Mouse (Mus musculus) brain, embryonic 18.5 days (tissue): ENCODE data around the gene Mvb12b.

Experiments
- DNase-seq: peaks from one replicate; pipeline ENCODE4 v3.0.0-alpha.2; 2012; ENCODE audit warnings: low read depth, low spot score

Mvb12b gene

DNA sequence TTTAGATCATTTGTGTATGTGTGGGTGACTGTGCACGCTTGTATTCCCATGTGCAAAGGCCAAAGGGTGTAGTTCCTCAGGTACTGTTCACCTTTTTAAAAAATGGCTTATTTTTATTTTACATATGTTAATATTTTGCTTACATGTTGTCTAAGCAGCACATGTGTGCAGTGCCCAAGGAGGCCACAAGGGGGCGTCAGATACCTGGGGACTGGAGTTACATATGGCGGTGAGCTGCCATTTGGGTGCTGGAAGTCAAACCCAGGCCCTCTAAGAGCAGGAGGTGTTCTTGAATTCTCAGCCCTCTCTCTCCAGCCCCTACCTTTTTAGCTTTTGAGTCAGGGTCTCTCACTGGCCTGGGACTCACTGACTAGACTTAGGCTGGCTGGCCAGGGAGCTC is 188.8 kb downstream of the Mvb12b start:
- DNase-seq: no peak

DNA sequence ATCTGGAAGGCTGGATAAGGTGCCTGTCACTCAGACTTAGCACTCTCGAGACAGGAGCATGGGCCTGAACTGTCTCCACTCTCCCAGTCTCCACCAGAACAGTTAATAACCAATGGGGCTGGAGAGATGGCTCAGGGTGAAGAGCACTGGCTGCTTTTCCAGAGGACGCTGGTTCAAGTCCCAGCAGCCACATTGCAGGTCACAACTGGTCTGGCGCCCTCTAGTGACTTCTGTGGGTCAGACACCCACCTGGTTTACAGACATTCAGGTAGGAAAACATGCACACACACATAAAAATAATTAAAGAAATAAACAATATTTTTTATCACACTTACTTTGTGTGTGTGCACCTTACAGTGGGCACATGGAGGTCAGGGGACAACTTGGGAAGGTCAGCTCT is 191.3 kb downstream of the Mvb12b start:
- DNase-seq: no peak

- no peak for DNase-seq
Measured at GRCm38 (mm10) chr2:33693931-33694330, 193.8 kb downstream of the Mvb12b start.

DNA sequence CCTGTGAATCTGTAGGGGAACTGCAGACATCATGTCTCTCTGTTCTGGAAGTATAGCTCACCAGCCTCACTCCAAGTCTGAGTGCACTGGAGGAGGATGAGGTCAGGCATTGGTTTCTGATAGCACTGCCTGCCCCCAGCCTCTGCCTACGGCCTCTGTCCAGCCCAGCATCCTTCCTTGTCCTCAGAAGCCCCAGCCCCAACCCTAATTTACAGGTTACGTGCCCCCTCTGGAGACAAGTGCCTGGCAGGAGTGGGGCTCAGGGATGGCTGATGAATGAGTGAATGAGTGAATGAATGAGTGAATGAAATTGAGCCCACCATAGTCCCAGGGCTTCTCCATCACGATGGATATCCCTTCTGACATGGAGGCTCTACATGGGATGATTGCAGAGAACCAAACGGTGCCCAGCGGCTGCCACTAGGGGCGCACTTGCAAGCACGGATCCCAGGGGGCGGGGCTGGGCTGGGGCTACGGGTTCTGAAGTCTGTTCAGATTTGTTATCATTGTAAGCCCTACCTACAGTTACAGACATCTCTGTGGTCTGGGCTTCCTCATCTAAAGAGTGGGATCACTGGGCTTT is 197.8 kb downstream of the Mvb12b start:
- no peak for DNase-seq

- no peak for DNase-seq
Measured at GRCm38 (mm10) chr2:33689155-33689879, 198.4 kb downstream of the Mvb12b start.

DNA sequence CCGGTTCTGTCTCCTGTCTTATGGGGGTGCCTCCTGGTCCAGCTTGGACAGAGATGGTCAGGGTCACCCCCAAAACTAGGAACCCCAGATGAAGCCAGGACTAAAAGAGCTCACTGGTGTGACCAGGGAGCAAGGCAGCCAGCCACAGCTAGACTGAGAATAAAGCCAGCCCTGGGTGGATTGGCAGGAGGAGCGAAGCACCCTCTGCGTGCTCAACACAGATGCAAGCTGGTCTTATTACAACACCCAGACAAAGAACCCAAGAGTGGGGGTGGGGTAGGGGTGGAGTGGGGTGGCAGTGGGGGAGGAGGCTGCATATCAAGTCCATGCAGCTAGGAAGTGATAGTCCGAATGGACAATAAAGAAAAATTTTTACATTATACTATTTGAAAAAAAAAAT is 204.2 kb downstream of the Mvb12b start:
- DNase-seq: no peak

- DNase-seq: no peak
Measured at GRCm38 (mm10) chr2:33683095-33683494, 204.7 kb downstream of the Mvb12b start.

DNA sequence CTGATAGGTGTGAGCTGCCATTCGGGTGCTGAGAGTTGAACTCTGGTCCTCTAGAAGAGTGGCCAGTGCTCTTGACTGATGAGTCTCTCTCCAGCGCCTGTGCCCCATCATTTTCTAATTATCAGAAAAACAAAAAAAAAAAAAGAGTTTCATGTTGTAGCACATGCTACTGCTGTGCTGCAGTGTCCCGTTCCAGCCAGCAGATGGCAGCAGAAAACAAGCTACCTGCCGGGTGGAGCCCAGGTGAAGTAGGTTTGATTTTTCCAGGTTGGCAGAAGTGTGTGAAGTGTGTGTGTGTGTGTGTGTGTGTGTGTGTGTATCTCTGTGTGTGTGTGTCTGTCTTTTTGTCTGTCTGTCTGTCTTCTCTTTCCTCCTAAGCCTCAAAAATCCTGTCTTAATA is 205.5 kb downstream of the Mvb12b start:
- DNase-seq: no peak
